Mouse (Mus musculus): ENCODE results near the gene Dppa4.

- TF ChIP-seq CTCF (IDR thresholded peaks at IDR 0.05; ENCODE audit: borderline replicate concordance, control insufficient read depth, extremely low read depth, insufficient read depth, low read length, poor library complexity) = no peak
- no peak for TF ChIP-seq POLR2A (IDR thresholded peaks at IDR 0.05; ENCODE audit: control insufficient read depth, extremely low read depth, insufficient read depth, low read length, poor library complexity)
These were observed 20.6 kb upstream of the Dppa4 start for GRCm38 (mm10) chr16:48262901-48263300.

Data from thymus, adult 2 months (tissue).